Mouse (Mus musculus): ENCODE measurements around the gene Slc25a1.

The Slc25a1 gene

DNA sequence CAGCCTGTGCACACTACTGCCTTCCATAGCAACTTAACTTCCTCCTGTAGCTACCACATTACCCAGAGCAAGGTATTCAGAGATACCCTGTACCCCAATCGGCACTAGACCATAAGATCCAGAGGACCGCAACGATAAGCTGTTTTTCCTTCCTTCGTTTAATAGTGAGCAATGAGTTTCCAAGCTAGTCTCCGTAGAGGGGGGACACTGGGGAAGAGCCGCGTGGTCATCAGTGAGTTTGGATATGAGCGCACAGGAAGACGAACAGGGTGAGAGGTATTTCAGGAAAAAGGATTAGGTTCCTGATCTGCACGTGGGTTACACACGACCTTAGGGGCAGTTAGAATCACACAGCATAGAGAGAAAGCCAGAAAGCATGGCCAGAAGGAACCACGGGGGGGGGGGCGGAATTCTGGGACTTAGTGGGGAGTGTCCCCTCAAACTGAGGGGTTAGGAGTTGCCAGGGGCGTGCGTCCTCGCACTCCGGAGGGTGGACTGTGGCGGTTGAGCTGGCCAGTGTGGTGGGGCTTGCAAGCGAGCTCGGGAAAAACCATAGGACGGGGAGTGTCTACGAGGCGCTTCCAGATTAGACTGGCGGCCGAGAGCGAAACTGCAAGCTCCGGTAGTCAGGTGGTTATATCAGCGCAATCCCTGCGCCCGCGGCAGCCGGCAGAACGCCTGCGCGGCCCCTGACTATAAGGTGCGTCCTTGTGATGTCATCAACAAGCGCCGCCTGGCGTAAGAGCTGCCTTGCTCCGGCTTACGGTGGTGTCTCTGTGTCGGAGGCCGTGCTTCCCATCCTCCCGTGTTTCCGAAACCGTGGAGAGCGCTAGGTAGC is 6.5 kb downstream of the Slc25a1 start:
- DNase-seq (ENCODE audit: low read depth, low spot score) = peak; percentile 99

DNA sequence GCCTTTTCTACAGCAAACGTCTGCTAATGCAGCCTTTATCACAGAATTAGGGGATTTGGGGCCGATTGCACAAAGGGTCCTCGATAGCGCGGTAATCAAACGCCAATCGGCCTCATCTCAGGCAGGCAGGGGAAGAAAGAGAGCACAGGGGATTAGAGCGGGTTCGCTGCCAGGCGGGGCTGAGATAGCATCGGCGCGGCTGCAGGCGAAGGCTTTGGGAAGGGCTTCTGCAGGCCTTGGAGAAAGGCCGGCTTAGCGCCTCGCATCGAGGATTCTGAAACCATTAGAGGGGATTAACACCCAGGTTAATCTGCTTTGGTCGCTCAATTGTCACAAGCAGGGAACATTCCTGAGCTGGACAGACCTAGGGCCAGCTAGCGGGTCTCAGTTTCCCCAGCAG is 7.4 kb downstream of the Slc25a1 start:
- DNase-seq (ENCODE audit: low read depth, low spot score) = no peak

DNA sequence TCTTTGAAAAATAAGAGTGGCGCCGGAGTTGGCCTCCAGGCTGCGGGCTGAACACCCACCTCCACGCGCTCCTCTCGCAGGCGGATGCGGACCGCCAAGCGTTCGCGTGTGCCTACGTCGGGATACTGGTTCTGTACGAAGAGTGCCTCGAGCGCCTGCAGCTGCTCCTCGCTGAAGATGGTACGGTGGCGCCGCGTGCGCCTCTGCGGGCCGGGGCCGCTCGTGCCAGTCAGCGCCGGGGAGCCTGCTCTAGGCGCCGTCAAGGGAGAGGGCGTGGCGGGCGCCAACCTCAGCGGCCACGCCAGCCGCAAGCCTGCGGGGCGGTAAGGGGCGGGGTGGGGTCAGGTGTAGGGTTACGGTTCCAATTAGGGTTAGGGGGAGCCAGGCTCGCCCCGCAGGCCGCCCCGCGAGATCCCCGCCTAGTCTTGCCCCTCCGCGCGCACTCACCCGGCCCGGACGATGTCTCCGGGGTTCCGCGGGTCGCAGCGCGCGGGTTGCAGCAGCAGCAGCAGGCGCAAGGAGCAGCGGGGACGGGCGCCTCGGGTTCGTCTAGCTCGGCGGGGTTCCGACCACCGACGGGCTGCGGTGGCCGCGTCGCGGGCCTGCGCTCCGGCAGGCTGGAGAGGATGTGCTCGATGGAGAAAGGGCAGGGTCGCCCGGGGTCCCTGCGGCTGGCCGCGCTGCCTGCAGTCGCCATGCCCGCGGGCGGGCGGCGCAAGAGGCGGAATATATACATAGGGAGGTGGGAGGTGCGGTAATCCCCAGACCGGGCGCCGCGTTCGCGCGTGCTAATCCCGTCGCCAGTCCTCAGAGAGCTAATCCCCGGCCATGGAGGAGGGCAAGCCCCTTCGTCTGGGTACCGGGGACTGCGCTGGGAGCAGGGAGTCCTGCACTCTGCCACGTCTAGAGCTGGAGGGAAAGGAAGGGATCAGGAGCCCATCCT is 13.4 kb downstream of the Slc25a1 start, which contains the start of gene Gsc2:
Gene Gsc2 (minus strand): TSS at position 753 of the 943 bp plus-strand sequence.
- DNase-seq (ENCODE audit: low read depth, low spot score) = peak; percentile 13

DNA sequence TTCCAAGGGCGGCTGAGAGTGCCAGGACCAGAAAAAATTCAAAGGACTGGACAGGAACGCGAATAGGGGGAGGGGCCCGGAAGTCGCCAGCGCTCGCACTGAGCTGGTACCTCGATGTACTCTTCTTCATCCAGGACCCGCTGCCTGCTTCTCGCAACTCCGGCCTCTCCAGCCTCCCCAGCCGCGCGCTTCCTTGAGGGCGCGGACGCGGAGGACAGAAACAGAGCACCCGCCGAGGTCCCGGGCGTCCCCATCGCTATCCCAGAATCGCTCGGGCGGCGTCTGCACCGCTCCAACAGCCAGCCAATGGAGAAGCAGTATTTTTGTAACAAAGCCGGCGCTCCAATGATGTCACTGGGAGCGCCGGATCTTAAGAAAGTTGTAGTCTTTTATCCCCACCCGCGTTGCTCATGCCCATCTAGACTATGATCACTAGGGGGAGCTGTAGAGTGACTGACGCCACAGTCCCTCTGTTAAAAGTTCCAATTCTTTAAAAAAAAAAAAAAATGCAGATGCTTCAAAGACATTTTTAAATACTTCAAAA is 16.9 kb downstream of the Slc25a1 start, which contains the start of gene Ess2:
Gene Ess2 (minus strand): TSS at position 297 of the 544 bp plus-strand sequence.
- peak; percentile 97 for DNase-seq (ENCODE audit: low read depth, low spot score)

DNA sequence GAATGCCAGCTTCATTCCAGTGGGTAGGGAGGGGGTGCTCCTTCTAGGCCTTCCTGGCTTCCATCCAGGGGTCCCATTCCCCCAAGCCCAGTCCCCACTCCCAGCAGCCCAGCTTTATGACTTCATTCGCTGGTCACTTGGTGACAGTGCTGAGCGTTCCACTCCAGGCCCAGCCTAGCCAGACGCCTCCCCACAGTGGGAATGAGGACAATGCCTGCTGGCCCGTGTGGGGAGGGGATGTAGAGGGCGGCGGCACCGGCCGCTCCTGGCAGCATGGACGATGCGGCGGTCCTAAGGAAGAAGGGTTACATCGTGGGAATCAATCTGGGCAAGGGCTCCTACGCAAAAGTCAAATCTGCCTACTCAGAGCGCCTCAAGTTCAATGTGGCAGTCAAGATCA is 29.6 kb downstream of the Slc25a1 start, which contains the start of the genes Dgcr2 and Tssk2:
Gene Dgcr2 (minus strand): TSS at position 101 of the 400 bp plus-strand sequence.
Gene Tssk2 (plus strand): TSS at position 176 of the 400 bp plus-strand sequence.
- DNase-seq (ENCODE audit: low read depth, low spot score) = no peak

DNA sequence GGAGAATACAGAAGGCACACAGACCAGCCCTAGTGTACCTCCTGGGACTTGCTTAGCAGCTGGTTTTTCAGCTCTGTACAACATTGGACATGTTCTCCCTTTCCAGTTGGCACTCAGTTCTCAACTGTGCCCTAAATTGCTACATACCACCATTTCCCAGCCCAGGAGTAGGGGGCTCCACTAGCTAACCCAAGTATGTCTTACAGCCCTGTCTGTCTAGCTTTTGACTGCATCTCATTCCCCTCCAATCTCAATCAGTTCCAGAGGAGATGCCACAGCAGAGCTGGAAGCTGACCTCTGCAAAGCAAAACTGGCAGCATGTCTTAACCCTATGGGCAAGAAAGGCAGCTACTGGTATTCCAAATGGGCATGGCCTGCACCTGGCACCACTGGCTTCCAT is 31.9 kb downstream of the Slc25a1 start:
- no peak for DNase-seq (ENCODE audit: low read depth, low spot score)

DNA sequence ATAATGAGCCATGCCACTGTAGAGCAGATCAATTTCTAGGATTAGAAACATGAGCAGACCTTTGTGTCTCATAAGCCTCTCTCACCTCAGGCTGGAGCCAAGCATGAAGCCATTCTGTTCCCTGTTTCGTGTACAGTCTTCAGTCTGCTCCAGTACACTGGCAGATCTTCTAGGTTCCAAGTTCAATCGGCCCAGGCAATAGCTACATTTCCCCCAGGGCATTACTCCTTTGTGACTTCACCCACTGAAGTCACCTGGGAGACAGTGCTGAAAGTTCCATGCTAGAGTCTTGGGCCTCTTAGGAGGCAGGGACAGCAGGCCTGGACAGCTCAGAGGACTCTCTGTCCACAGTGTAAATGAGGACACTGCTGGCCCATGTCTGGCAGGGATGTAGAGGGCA is 34.1 kb downstream of the Slc25a1 start, which contains the start of gene Tssk1:
Gene Tssk1 (plus strand): TSS at position 301 of the 400 bp plus-strand sequence.
- DNase-seq (ENCODE audit: low read depth, low spot score) = no peak

DNA sequence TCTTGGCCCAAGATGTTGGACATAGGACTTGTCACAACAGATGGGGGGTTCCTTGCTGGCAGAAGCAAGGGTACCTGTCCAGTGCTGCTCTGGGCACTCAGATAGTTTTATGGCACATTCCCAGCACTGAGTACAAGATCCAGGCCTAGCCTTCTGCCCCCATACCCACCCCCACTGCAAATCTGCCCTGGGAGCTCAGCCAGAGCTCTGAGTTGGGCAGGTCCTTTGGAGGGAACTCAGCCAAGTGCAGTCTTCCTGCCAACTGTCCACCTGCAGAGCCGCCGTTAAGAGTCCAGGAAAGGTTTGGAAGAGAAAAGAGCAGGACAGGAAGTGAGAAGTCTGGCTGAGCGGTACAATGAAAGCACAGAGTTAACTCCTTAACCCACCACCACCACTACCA is 35.4 kb downstream of the Slc25a1 start:
- DNase-seq (ENCODE audit: low read depth, low spot score) = no peak

DNA sequence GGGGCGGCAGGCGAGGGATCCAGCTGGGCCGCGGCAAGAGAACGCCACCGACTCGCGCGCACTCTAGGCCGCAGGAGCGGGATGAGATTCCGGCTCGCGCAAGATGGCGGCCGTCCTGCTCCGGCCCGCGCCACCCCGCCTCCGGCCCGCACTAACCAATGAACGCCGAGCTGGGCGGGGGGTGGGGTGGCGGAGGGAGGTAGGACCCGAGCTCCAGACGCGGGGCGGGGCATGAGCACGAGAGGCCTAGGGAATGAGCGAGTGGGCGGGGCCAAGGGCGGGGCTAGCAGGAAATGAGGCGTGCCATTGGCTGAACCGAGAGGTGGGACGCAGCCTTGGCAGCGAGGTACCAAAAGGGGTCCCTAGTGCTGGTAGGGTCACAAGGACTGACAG is 36.5 kb downstream of the Slc25a1 start, which contains the start of gene Gm20518:
Gene Gm20518 (minus strand): TSS at position 105 of the 393 bp plus-strand sequence.
- DNase-seq (ENCODE audit: low read depth, low spot score) = peak; percentile 97

DNA sequence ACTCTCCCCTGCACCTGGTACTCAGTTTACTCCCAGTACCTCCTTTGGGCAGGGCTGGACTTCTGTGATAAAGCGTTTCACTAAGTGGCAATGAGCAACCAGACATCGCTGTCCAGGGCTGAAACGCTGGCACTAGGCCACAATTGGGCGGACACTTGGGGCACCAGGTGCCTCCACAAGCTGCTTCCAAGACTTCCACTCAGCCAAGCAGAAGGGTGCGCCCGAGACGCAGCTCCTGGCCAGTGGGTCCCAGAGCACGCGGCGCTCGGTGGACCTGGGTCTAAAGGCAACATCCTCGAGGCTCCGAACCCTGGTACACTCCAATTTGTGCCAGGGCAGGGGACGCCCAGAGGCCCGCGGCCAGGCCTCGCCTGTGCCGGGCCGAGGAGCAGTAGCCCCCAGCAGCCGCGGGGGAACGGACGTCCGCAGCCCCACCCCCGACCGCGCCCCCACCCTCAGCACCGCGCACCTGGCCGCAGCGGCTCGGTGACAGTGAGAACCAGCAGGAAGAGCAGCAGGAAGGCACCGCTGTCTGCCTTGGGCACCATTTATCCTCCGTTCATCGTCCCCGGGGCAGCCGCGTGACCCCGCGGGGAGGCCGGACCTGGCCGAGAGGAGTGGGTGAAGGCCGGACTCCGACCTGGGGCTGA is 37.0 kb downstream of the Slc25a1 start:
- DNase-seq (ENCODE audit: low read depth, low spot score) = peak; percentile 35

DNA sequence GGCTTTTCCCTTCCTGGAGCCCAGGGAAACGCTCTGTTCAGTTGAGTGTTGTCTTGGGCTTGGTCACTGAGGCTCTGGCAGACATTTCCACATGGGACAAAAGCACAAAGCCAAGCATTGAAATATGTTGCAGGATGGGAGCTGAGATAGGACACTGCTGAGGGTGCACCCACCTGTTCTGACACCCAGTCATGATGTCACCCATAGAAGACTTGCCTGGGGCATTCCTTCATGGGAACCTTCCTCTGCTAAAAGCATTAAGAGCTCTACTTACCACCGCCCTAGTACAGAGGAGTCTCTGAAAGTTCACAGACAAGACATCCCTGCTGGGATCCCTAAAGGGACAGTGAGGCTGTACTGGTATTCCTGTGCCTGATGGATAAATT is 37.7 kb downstream of the Slc25a1 start:
- no peak for DNase-seq (ENCODE audit: low read depth, low spot score)

DNA sequence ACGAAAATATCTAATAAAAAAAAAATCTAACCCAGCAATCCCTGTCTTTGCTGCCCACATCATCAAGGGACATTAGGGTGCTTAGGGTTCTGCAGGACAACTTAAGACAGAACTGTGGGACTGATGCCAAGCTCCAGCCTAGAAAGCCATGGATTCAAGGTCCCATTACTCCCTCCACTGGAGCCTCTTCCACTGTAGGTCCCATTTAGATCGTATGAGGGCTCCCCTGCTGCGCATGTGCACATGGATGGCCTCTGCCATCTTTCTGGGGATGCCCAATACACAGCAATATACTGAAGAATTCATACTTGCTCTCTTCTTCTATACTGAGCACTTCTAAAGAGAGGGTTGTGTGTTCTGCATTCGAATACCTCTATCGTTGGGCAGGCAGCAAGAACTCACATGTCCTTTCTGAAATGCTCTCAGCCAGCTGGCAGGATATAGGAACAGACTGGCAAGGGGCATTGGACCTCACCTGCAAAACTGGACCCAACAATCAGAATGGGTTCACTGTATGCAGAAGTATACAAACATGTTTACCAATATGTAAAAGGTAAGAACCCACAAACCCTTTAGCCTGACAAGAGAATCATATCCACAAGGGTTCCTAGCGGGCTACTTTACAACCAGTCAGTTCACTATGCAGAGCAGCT is 38.2 kb downstream of the Slc25a1 start:
- DNase-seq (ENCODE audit: low read depth, low spot score) = no peak

DNA sequence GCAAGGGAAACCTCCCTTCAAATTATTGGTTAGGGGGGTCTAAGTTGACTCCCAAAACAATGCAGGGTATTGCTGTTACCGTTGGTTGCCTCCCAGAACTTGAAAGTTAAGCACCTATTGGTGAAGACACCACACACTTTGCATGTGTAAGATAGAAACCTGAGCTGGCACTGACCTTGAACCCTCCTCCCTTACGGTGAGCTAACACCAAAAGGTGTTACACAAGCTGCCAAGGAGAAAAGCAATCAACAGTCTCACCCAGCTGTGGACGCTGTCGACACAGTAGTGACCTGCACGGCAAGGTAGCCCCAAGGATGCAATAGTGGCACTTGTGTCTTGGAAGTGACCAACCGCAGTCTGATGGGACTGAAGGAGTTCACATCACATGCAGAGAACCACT is 43.9 kb downstream of the Slc25a1 start:
- no peak for DNase-seq (ENCODE audit: low read depth, low spot score)

DNA sequence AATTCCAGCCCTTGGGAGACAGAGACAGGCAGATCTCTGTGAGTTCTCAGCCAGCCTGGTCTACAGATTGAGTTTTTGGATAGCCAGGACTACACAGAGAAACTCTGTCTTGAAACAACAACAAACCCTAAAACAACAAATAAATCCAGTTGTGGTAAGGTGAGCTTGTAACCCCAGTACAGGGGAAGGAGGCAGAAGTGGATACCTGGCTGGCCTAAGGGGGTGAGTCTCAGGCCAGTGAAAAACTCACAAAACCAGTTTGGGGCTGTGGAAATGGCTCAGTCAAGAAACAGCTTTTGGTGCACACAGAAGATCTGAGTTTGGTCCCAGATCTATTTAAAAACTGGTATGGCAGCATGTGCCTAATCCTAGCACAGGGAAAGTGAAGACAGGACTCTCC is 45.8 kb downstream of the Slc25a1 start:
- no peak for DNase-seq (ENCODE audit: low read depth, low spot score)

DNA sequence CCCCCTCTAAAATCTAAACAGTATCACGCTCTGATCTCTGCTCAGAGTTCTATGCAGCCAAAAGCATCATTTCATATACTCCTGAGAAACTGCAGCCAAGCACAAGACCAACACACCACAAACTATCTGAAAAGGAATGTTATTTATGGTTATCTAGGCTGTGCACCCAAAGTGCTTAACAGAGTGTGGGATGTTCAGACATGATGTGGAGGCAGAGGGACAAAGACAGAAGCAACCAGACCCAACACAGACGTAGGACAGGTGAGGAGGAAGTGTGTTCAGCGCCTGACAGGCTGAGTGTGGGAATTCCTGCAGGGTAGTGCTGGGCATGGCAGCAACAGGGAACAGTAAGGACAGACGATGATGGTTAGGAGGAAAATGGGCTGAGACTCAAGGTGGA is 48.4 kb downstream of the Slc25a1 start:
- no peak for DNase-seq (ENCODE audit: low read depth, low spot score)

DNA sequence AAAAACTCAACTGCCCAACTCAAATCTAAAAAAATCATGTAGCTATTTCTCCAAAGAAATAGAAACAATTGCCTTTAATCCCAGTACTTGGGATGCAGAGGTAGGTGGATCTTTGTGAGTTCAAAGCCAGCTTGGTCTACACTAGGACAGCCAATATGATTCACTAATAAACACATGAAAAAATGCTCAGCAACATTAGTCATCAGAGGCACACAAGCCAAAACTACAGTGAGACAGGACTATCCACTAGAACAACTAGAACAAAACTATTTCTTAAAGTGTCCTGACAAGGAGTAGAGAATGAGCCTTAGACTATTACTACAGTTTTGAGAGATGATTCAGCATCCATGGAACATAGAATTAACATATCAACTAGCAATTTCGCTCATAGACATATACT is 51.9 kb downstream of the Slc25a1 start:
- DNase-seq (ENCODE audit: low read depth, low spot score) = no peak
